ENCODE assay signal across 32 mouse cellular contexts in genomic region chr13:41298996-41299395, GRCm38 (mm10). TPM values are rescaled to one million over a fixed set of nuclear protein-coding genes. Genes with fewer than 3 reads are reported as not detected.
A peak's percentile ranks its signal among the peaks of the same experiment; 100 is the strongest.
DNase-seq lines count a peak whose midpoint lies in the region; ATAC-seq and TF ChIP-seq lines count a peak whose summit lies in the region.
"Had no signal": no experiment of that assay in that cellular context is flagged by ENCODE, and none has a peak within 500 bp of the region (broad histone marks: within the 10 kb centered on the region; RNA-seq: fewer than 3 reads in every experiment).

No protein-coding gene starts in this region.

- H3K4me1 ChIP-seq in hindbrain, embryonic 11.5 days (replicated peaks; ENCODE audit: control insufficient read depth, insufficient read depth, low read length), result no peaks in the 10 kb centered on the region; the same call in 1 of the 2 replicates
- H3K4me1 ChIP-seq in hindbrain, embryonic 16.5 days (ENCODE audit: control insufficient read depth, insufficient read depth, low read depth, low read length), result no peaks in the 10 kb centered on the region
- H3K4me1 ChIP-seq in embryonic facial prominence, embryonic 11.5 days (ENCODE audit: control insufficient read depth, insufficient read depth, low read length), result peaks cover 2% of the 10 kb centered on the region; the same call in 1 of the 2 replicates
- H3K4me1 ChIP-seq: forebrain, embryonic 13.5 days; midbrain, embryonic 15.5 days had no signal

- no peak overlapping the region for H3K4me2 ChIP-seq in hindbrain, embryonic 11.5 days (replicated peaks; ENCODE audit: low read depth, low read length)
- no peak overlapping the region for H3K4me2 ChIP-seq in hindbrain, embryonic 16.5 days (ENCODE audit: low read length)
- no peak overlapping the region for H3K4me2 ChIP-seq in embryonic facial prominence, embryonic 11.5 days (ENCODE audit: low read depth, low read length)
- H3K4me2 ChIP-seq: embryonic facial prominence, embryonic 13.5 days; forebrain, embryonic 13.5 days; midbrain, embryonic 15.5 days had no signal

- peak; percentile 41 for DNase-seq in hindbrain, embryonic 11.5 days (ENCODE audit: low spot score)
- peak; percentile 62 for DNase-seq in embryo, embryonic 10 days (ENCODE audit: low spot score)
- DNase-seq in embryonic facial prominence, embryonic 11.5 days (ENCODE audit: low spot score), result peak; percentile 67
- DNase-seq in lung, postnatal 36 days, result peak; percentile 45
- DNase-seq in cerebellum, adult 9-11 months, result no peak
- DNase-seq in gastrocnemius, adult 2 months, result no peak
- no peak for DNase-seq in urinary bladder, postnatal 14 days (ENCODE audit: low spot score)
- DNase-seq: cerebellum, adult 18-20 months; cerebellum, postnatal 36 days; kidney, adult 2 months; kidney, postnatal 10 days; thymus, adult 18-20 months; thymus, postnatal 36 days had no signal

- H3K27ac ChIP-seq in hindbrain, embryonic 11.5 days (ENCODE audit: low read depth, low read length), result no peak overlapping the region
- H3K27ac ChIP-seq in hindbrain, embryonic 16.5 days (ENCODE audit: low read depth, low read length), result no peak overlapping the region
- no peak overlapping the region for H3K27ac ChIP-seq in embryonic facial prominence, embryonic 11.5 days (replicated peaks; ENCODE audit: low read depth, low read length)
- no peak overlapping the region for H3K27ac ChIP-seq in gastrocnemius, adult 2 months
- H3K27ac ChIP-seq: embryonic facial prominence, embryonic 13.5 days; forebrain, embryonic 13.5 days; heart, embryonic 10.5 days; midbrain, embryonic 15.5 days had no signal

- TF ChIP-seq CTCF in gastrocnemius, adult 2 months (IDR thresholded peaks at IDR 0.05), result no peak

- intact Hi-C loops in gastrocnemius, adult 2 months (cut with DNase I), result no loop called here

- H3K9ac ChIP-seq in hindbrain, embryonic 11.5 days (ENCODE audit: low read depth, low read length), result no peak overlapping the region
- H3K9ac ChIP-seq in hindbrain, embryonic 16.5 days (ENCODE audit: low read depth, low read length), result no peak overlapping the region
- H3K9ac ChIP-seq in embryonic facial prominence, embryonic 11.5 days (replicated peaks; ENCODE audit: low read length), result no peak overlapping the region
- H3K9ac ChIP-seq: embryonic facial prominence, embryonic 13.5 days; forebrain, embryonic 13.5 days; midbrain, embryonic 15.5 days had no signal

- 9% methylated on average over 5 of the region's 5 CpGs for WGBS in hindbrain, embryonic 11.5 days
- 14% methylated on average over 5 of the region's 5 CpGs for WGBS in hindbrain, embryonic 16.5 days
- 11% methylated on average over 5 of the region's 5 CpGs for WGBS in embryonic facial prominence, embryonic 11.5 days

- H3K9me3 ChIP-seq in hindbrain, embryonic 11.5 days (ENCODE audit: control insufficient read depth, low read length), result no peaks in the 10 kb centered on the region
- H3K9me3 ChIP-seq in hindbrain, embryonic 16.5 days (ENCODE audit: control insufficient read depth, low read length), result no peaks in the 10 kb centered on the region
- H3K9me3 ChIP-seq in embryonic facial prominence, embryonic 11.5 days (replicated peaks; ENCODE audit: control insufficient read depth, low read length), result no peaks in the 10 kb centered on the region
- H3K9me3 ChIP-seq: embryonic facial prominence, embryonic 13.5 days; forebrain, embryonic 13.5 days; heart, embryonic 10.5 days; midbrain, embryonic 15.5 days had no signal

- H3K36me3 ChIP-seq in hindbrain, embryonic 11.5 days (ENCODE audit: control insufficient read depth, insufficient read depth, low read length), result no peaks in the 10 kb centered on the region
- no peaks in the 10 kb centered on the region for H3K36me3 ChIP-seq in hindbrain, embryonic 16.5 days (ENCODE audit: control insufficient read depth, insufficient read depth, low read length)
- no peaks in the 10 kb centered on the region for H3K36me3 ChIP-seq in embryonic facial prominence, embryonic 11.5 days (replicated peaks; ENCODE audit: control insufficient read depth, insufficient read depth, low read depth, low read length)
- H3K36me3 ChIP-seq: embryonic facial prominence, embryonic 13.5 days; heart, embryonic 10.5 days; midbrain, embryonic 15.5 days had no signal

- no peak overlapping the region for H3K4me3 ChIP-seq in hindbrain, embryonic 11.5 days (ENCODE audit: low read depth, low read length)
- no peak overlapping the region for H3K4me3 ChIP-seq in hindbrain, embryonic 16.5 days (ENCODE audit: low read length)
- no peak overlapping the region for H3K4me3 ChIP-seq in embryonic facial prominence, embryonic 11.5 days (ENCODE audit: low read depth, low read length)
- H3K4me3 ChIP-seq in gastrocnemius, adult 2 months, result no peak overlapping the region
- H3K4me3 ChIP-seq: embryonic facial prominence, embryonic 13.5 days; erythroblast, embryonic 14.5 days; forebrain, embryonic 13.5 days; heart, embryonic 10.5 days; midbrain, embryonic 15.5 days had no signal

- no peaks in the 10 kb centered on the region for H3K27me3 ChIP-seq in hindbrain, embryonic 11.5 days (ENCODE audit: control insufficient read depth, insufficient read depth, low read length)
- no peaks in the 10 kb centered on the region for H3K27me3 ChIP-seq in hindbrain, embryonic 16.5 days (replicated peaks; ENCODE audit: control insufficient read depth, insufficient read depth, low read length)
- no peaks in the 10 kb centered on the region; the same call in 1 of the 2 replicates for H3K27me3 ChIP-seq in embryonic facial prominence, embryonic 11.5 days (ENCODE audit: control insufficient read depth, insufficient read depth, low read length)
- H3K27me3 ChIP-seq: embryonic facial prominence, embryonic 13.5 days; forebrain, embryonic 13.5 days; midbrain, embryonic 15.5 days had no signal

- ATAC-seq in hindbrain, embryonic 11.5 days (ENCODE audit: low FRiP score), result peak; percentile 38; the same call in 1 of the 2 replicates
- no peak for ATAC-seq in hindbrain, embryonic 16.5 days
- no peak for ATAC-seq in embryonic facial prominence, embryonic 11.5 days (replicated peaks; ENCODE audit: insufficient number of reproducible peaks, low FRiP score, low TSS enrichment, low read depth)
- ATAC-seq: CD4-positive, CD25-positive, alpha-beta regulatory T cell, adult 4 months; forebrain, embryonic 13.5 days; midbrain, embryonic 15.5 days had no signal

RNA-seq across cellular contexts. Expression of gene Gm17364, which starts 25.2 kb away (rescaled TPM):
- not detected in 2 replicates for polyA plus RNA-seq in hindbrain, embryonic 11.5 days (2014; fragmentation: Nextera tagmentation; extraction: Ambion mirVana)
- not detected in 2 replicates for polyA plus RNA-seq in hindbrain, embryonic 16.5 days (2015; fragmentation: Nextera tagmentation; extraction: Ambion mirVana)
- polyA plus RNA-seq in embryonic facial prominence, embryonic 11.5 days (2014; fragmentation: Nextera tagmentation; extraction: Ambion mirVana), result not detected in 2 replicates
- total RNA-seq in gastrocnemius, adult 2 months (2021), result not detected
- total RNA-seq: adrenal gland, postnatal 4 days; gastrocnemius, adult 18-20 months; hematopoietic stem cell, adult 5-6 weeks; layer of hippocampus, postnatal 10 days; liver, adult 2 months had no signal
- polyA plus RNA-seq: CD4-positive, CD25-positive, alpha-beta regulatory T cell, adult 4 months; embryonic facial prominence, embryonic 13.5 days; erythroblast, embryonic 14.5 days; forebrain, embryonic 13.5 days; gonadal fat pad, adult 2 months; heart, embryonic 10.5 days; heart, postnatal 0 days; kidney, adult 2 months; limb, embryonic 11.5 days; liver, adult 2 months; liver, embryonic 16.5 days; midbrain, embryonic 15.5 days; neural tube, embryonic 14.5 days; small intestine, adult 2 months; stomach, embryonic 16.5 days had no signal

RNA-seq across cellular contexts. Expression of gene Smim13, which starts 49.4 kb away (rescaled TPM):
- 11.0 and 13.9 TPM in 2 replicates for polyA plus RNA-seq in hindbrain, embryonic 11.5 days (2014; fragmentation: Nextera tagmentation; extraction: Ambion mirVana)
- polyA plus RNA-seq in hindbrain, embryonic 16.5 days (2015; fragmentation: Nextera tagmentation; extraction: Ambion mirVana), result 28.5 and 31.3 TPM in 2 replicates
- 15.1 and 15.3 TPM in 2 replicates for polyA plus RNA-seq in embryonic facial prominence, embryonic 11.5 days (2014; fragmentation: Nextera tagmentation; extraction: Ambion mirVana)
- total RNA-seq in gastrocnemius, adult 2 months (2021), result 10 to 100 TPM; 37.7 to 42.7 TPM

Comparison
In these comparisons a context has a peak if more than half of its experiments do, and no peak if none do; other contexts are left out.
1. DNase-seq: peak in hindbrain, embryonic 11.5 days (single experiment), embryo, embryonic 10 days (single experiment), embryonic facial prominence, embryonic 11.5 days (single experiment) and lung, postnatal 36 days (single experiment); none in cerebellum, adult 9-11 months (single experiment), gastrocnemius, adult 2 months (single experiment) and urinary bladder, postnatal 14 days (single experiment).